ENCODE assay signal across 27 mouse cellular contexts in genomic region chr9:62464727-62465126, GRCm38 (mm10).
"Had no signal": no experiment of that assay in that cellular context is flagged by ENCODE, and none has a peak within 500 bp of the region (broad histone marks: within the 10 kb centered on the region; RNA-seq: fewer than 3 reads in every experiment).

No protein-coding gene starts in this region.

- DNase-seq: gastrocnemius, postnatal 10 days; gastrocnemius, postnatal 25 days; heart, adult 2 months; heart, postnatal 4 days; kidney, adult 18-20 months; kidney, adult 8-10 months; kidney, postnatal 10 days; kidney, postnatal 4 days; layer of hippocampus, adult 9-11 months; liver; liver, embryonic 13.5 days; liver, postnatal 0 days had no signal

- H3K4me1 ChIP-seq: intestine, embryonic 15.5 days; liver, embryonic 13.5 days; liver, embryonic 15.5 days had no signal

- H3K27ac ChIP-seq: heart, adult 2 months; heart, embryonic 13.5 days; heart, embryonic 15.5 days; hindbrain, embryonic 10.5 days; hindbrain, embryonic 12.5 days; hindbrain, embryonic 14.5 days; intestine, embryonic 15.5 days; left cerebral cortex, adult 2 months; limb, embryonic 12.5 days; liver, embryonic 13.5 days; liver, embryonic 15.5 days had no signal

- H3K4me3 ChIP-seq: heart, adult 2 months; heart, embryonic 13.5 days; heart, embryonic 15.5 days; hindbrain, embryonic 10.5 days; hindbrain, embryonic 12.5 days; intestine, embryonic 15.5 days; left cerebral cortex, adult 2 months; limb, embryonic 10.5 days; limb, embryonic 12.5 days; liver, embryonic 13.5 days; liver, embryonic 15.5 days had no signal

- H3K9me3 ChIP-seq: heart, embryonic 13.5 days; heart, embryonic 15.5 days; hindbrain, embryonic 10.5 days; hindbrain, embryonic 12.5 days; intestine, embryonic 15.5 days; limb, embryonic 10.5 days; limb, embryonic 12.5 days; liver, embryonic 13.5 days; liver, embryonic 15.5 days had no signal

- ATAC-seq: hindbrain, embryonic 16.5 days; inflammation-experienced regulatory T-cells, adult 6 months; intestine, embryonic 15.5 days; intestine, postnatal 0 days; liver, postnatal 0 days had no signal

- H3K36me3 ChIP-seq: heart, embryonic 13.5 days; heart, embryonic 15.5 days; hindbrain, embryonic 10.5 days; hindbrain, embryonic 12.5 days; intestine, embryonic 15.5 days; limb, embryonic 10.5 days; limb, embryonic 12.5 days; liver, embryonic 13.5 days; liver, embryonic 15.5 days had no signal

- H3K27me3 ChIP-seq: heart, embryonic 13.5 days; heart, embryonic 15.5 days; hindbrain, embryonic 12.5 days; intestine, embryonic 15.5 days; limb, embryonic 12.5 days; liver, embryonic 13.5 days; liver, embryonic 15.5 days had no signal

- H3K9ac ChIP-seq: heart, embryonic 13.5 days; heart, embryonic 15.5 days; hindbrain, embryonic 12.5 days; hindbrain, embryonic 14.5 days; intestine, embryonic 15.5 days; limb, embryonic 12.5 days; liver, embryonic 13.5 days; liver, embryonic 15.5 days; liver, postnatal 0 days had no signal

- H3K4me2 ChIP-seq: heart, embryonic 11.5 days; heart, embryonic 13.5 days; heart, embryonic 15.5 days; hindbrain, embryonic 12.5 days; hindbrain, embryonic 14.5 days; intestine, embryonic 15.5 days; limb, embryonic 12.5 days; liver, embryonic 11.5 days; liver, embryonic 13.5 days; liver, embryonic 15.5 days had no signal
